Mouse (Mus musculus): ENCODE measurements at regions not wholly inside any gene's neighbourhood (a gene's known extent, or its start where the extent isn't known, plus 50 kb on each side); places are given as distances from the start of the nearest gene placed in this dataset.

DNA sequence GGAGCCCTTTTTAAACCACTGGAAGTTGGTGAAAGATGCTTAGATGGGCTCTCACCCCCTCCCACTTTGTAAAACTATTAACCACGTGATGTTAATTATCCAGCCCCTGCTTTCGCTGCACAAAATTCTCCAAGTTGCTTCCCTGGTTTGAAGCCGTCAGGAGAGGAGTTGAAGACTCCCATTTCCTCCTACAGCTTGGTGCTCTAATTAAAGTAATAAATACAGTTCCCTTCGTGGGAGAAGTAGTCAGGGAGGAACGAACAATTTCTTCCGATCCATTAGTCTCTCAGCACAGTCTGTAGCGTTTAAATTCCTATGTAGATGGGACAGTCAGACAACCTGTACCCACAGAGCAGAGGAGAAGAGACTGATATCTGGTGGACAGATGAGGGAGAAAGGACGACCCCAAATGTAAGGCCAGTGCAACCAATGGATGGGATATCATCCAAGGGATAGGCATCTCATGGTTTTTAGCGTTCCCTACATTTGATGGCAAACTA lies 101.4 kb downstream of the Pctp start:
- TF ChIP-seq CTCF (conservative IDR thresholded peaks at IDR 0.05 in 1 of 2, IDR thresholded peaks at IDR 0.05 in 1 of 2; ENCODE audit: low read depth in 2 of 2, low read length in 2 of 2) (no peak), EP300 (IDR thresholded peaks at IDR 0.05; ENCODE audit: low read length) (no peak), TBP (conservative IDR thresholded peaks at IDR 0.05; ENCODE audit: low read depth, low read length) (no peak), E2F4 (IDR thresholded peaks at IDR 0.05; ENCODE audit: insufficient replicate concordance, low read depth, low read length) (no peak), MEF2A (IDR thresholded peaks at IDR 0.05; ENCODE audit: borderline replicate concordance, low read depth, low read length) (no peak)

Data from CH12.LX (cell line).